Mouse (Mus musculus) granulocyte monocyte progenitor cell, adult 5-6 weeks (primary cell): ENCODE results near the gene Gm29666. TPM values are rescaled to one million over a fixed set of nuclear protein-coding genes. Genes with fewer than 3 reads are reported as not detected.

ENCODE experiments used
- ATAC-seq: replicated peaks from 2 replicates; pipeline ENCODE4 v1.8.0; 2016; ENCODE audit warnings: mild to moderate bottlenecking, moderate TSS enrichment, inconsistent platforms; ENCODE audit not compliant: poor library complexity, severe bottlenecking
- total RNA-seq, 2 experiments: library from RNA; stranded (forward) in 1 of 2; stranded (reverse) in 1 of 2; fragments of 200-712, 200-1000 nt in 1 of 2; fragments of >200 nt in 1 of 2; fragmentation: Nextera tagmentation in 1 of 2; gene quantifications; 2 replicates each; pipeline ENCODE4 v1.2.3; 2014 to 2017

Gm29666 gene
- total RNA-seq (2014; fragmentation: Nextera tagmentation), result 0.54 and 1.0 TPM in 2 replicates
- 0.15 and 0.17 TPM in 2 replicates for total RNA-seq (2017)

GRCm38 (mm10) chr15:84919938-84920337 is at the start of gene Gm29666:
Gene Gm29666, minus strand, starts transcription at chr15:84920038.
- no peak for ATAC-seq

- peak; percentile 66 for ATAC-seq
Measured at GRCm38 (mm10) chr15:84968534-84968933, 48.7 kb upstream of the Gm29666 start.

GRCm38 (mm10) chr15:84965575-84966360 is 45.9 kb upstream of the Gm29666 start:
- ATAC-seq, result peak; percentile 67

DNA sequence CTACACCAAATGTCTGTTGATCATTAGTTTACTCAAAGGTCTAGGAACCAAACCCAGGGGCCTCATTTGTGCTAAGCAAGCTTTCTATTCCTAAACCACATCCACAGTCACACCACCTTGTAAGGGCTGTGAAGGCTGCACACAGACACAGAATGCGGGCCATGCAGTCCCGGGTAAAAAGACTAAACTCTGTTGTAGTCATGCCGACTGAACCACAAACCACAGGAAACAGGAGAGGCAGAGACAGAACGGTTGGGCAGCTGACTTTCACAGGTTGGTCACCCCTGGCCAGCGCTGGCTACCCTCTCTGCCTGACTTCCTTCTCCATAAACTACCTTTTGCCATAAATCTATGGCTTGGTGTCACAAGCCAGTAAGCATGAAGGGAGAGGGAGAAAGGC is 44.9 kb upstream of the Gm29666 start:
- ATAC-seq, result peak; percentile 41

GRCm38 (mm10) chr15:84962518-84962917 is 42.7 kb upstream of the Gm29666 start:
- ATAC-seq, result no peak

GRCm38 (mm10) chr15:84960692-84961091 is 40.9 kb upstream of the Gm29666 start:
- ATAC-seq, result no peak

DNA sequence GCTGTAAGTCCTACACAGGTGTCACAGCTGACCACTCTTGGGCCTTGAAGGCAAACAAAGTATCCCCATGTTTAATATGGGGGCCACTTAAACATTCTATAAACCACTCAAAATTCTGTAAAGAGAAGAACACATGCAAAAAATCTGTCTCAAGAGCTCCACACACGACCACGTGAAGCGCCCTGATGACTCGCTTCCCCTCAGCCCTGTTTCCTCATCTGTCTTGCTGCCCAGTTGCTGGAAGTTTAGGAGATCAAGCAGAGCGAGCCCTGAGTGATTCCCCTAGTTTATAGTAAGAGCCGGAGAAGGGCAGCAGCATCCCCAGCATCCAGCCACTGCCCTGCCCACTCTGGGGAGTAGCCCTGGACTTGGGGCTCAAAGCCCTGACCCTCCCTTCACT is 40.1 kb upstream of the Gm29666 start:
- no peak for ATAC-seq

DNA sequence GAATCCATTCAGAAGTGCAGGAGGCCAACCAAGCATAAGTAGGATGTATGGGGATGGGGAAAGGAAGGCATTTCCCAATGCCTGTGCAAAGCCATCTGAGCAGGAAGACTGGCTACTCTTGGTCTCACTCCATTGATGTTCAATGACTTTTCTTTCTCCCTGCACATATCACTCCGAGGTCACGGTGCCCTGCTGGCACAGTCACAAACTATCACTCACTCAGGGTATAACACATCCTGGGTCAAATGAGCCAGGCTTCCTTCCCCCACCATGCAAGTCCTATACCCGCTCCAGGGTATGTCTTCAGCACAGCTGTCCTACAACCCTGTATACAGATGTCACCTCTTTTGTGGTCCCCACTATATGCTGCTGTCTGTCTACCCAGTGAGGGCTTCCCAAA is 38.5 kb upstream of the Gm29666 start:
- no peak for ATAC-seq

DNA sequence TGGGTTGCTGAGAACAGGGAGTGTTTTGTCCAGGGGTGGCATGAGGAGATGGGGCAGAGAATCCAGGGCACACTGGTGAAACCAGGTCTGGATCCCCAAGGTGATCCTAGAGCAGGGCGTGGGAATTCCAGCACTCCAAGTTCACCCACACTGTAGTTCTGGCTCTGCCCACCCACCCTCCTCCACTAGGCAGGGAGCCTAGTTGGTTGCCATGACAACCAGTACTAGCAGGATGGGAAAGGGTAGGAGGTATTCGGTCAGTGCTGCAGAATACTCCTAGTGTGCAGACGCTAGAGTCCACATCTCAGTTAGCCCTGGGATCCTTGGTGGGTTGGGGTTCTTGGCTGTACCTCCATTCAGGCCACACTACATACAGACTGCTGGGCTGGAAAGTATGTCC is 38.0 kb upstream of the Gm29666 start:
- ATAC-seq, result no peak

- ATAC-seq, result no peak
Measured at GRCm38 (mm10) chr15:84953259-84953658, 33.4 kb upstream of the Gm29666 start.

DNA sequence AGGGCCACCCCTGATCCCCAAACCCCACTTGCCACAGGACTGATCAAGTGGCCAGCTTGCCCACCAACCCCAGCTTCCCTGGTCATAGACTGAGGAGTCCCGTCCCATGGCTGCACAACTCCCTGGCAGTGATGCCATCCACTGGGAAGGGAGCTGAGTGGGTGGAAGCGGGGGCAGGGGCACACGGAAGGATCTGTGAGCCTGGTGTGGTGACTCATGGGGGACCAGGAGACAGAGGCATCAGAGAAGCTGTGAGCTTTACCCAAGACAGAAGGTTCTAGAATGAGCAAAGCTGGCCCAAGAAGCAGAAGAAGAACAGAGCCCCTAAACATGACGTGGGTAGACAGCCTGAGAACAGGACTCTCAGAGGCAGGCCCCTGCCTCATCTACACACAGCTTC is 30.2 kb upstream of the Gm29666 start:
- ATAC-seq, result no peak

- no peak for ATAC-seq
Measured at GRCm38 (mm10) chr15:84948990-84949389, 29.2 kb upstream of the Gm29666 start.

- ATAC-seq, result no peak
Measured at GRCm38 (mm10) chr15:84944319-84944718, 24.5 kb upstream of the Gm29666 start.

DNA sequence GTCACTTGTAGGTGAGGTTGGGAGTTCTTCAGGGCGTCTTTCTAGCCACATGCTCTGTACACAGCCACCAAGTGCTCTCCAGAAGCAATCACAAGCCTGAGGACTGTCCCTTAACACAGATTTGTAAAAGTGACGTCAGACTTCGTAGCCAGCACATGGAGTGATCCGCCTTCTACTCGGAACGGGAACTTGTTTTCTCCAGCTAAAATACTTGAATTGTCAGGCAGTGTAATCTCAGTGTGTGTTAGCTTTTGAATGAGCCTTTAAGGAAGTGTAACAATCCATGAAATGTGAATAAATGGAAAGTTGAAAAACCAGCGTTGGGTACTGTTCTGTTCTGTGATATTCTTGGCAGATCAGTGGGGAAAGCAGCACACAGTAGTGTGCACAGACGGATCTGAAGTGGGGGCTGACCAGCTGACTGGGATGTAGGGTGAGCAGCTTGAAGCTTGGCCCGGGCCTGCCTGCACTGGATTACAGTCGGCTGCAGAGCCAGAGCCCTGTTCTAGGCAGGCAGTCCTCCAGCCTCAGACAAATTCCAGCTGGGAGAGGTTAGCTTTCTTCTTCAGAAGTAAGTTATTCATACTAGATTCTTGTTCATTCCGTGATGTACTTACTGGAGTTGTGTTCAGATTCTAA is 22.9 kb upstream of the Gm29666 start:
- no peak for ATAC-seq

DNA sequence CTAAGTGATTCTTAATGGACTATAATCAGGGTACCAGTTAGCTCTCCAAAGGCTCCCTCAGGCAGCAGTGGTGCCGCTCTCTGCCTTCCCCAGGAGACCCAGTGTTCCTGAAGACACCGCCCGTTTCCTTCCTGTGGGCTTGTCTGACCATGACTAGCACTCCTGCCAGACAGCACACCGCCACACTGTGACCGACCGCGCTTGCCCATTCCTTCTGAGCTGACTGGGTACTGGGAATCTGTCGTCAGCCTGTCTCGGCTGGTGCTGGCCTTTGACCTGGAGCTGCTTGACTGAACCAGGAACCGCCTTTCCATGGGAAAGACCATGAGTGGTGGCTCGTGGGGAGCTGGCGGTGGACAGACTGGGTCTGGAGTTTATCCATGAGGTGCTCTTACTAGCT is 20.3 kb upstream of the Gm29666 start:
- ATAC-seq, result no peak

GRCm38 (mm10) chr15:84934901-84935300 is 15.1 kb upstream of the Gm29666 start:
- no peak for ATAC-seq

- ATAC-seq, result no peak
Measured at GRCm38 (mm10) chr15:84932351-84932750, 12.5 kb upstream of the Gm29666 start.

GRCm38 (mm10) chr15:84925495-84926018 is 5.7 kb upstream of the Gm29666 start:
- ATAC-seq, result 0 out of 2 replicates have a peak, but pooled peaks have one; percentile 23

DNA sequence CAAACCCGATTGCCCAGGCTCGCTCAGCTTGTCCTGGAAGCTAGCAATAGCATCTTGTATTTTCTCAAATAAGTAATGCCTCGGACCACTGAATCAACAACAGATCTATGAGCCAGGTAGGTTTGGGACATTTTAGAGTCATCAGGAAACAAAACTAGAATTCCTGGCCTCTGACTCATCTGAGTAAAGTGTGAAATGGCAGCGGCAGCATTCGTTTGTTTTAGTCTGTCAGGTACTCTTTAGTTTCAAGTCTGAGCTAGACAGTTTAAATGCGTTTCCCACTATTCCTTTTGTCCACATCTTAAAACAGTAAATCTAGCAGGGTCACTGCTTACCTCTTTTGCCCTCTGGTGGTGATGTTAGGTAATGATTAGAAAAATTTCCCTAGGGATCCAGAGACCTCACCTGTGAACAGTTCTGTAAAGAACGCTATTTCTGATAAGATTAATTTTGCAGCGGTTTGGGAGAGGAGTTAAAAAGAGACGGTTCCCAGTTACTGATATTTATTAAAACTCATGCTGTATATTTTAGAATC is 5.0 kb upstream of the Gm29666 start:
- ATAC-seq, result no peak

- peak; percentile 33 for ATAC-seq
Measured at GRCm38 (mm10) chr15:84923508-84924181, 3.8 kb upstream of the Gm29666 start.
